Mouse (Mus musculus) intestine, embryonic 16.5 days (tissue): Measurements from ENCODE around the gene Adamts7. TPM values are rescaled to one million over a fixed set of nuclear protein-coding genes. Genes with fewer than 3 reads are reported as not detected.
A peak's percentile ranks its signal among the peaks of the same experiment; 100 is the strongest.

Experiments
- ATAC-seq: fragments of 200-750 bp; cut with Nextera tagmentation; 2 replicates; pipeline ENCODE4 v1.8.0; 2017; ENCODE audit warnings: moderate TSS enrichment, moderate library complexity
- H3K27ac ChIP-seq: fragments of 300-500 bp; sonication (generic); 2 replicates; pipeline ENCODE4 v1.5.1; 2014; ENCODE audit warnings: mild to moderate bottlenecking, low read length
- H3K27me3 ChIP-seq: fragments of 300-500 bp; sonication (generic); replicated peaks from 2 replicates; pipeline ENCODE4 v1.6.1; 2014; ENCODE audit warnings: low read length, control low read depth, mixed read lengths; ENCODE audit not compliant: control insufficient read depth, insufficient read depth
- H3K36me3 ChIP-seq: fragments of 300-500 bp; sonication (generic); 2 replicates; pipeline ENCODE4 v1.6.1; 2014; ENCODE audit warnings: low read length, control low read depth; ENCODE audit not compliant: control insufficient read depth, insufficient read depth
- H3K4me1 ChIP-seq: fragments of 300-500 bp; sonication (generic); 2 replicates; pipeline ENCODE4 v1.6.1; 2014; ENCODE audit warnings: low read length, control low read depth, mixed read lengths; ENCODE audit not compliant: control insufficient read depth, insufficient read depth
- H3K4me2 ChIP-seq: fragments of 300-500 bp; sonication (generic); 2 replicates; pipeline ENCODE4 v1.6.1; 2014; ENCODE audit warnings: low read depth, low read length, control low read depth
- H3K4me3 ChIP-seq: fragments of 300-500 bp; sonication (generic); 2 replicates; pipeline ENCODE4 v1.5.1; 2014; ENCODE audit warnings: mild to moderate bottlenecking, low read length
- H3K9ac ChIP-seq: fragments of 300-500 bp; sonication (generic); 2 replicates; pipeline ENCODE4 v1.6.1; 2014; ENCODE audit warnings: low read depth, low read length
- H3K9me3 ChIP-seq: fragments of 300-500 bp; sonication (generic); 2 replicates; pipeline ENCODE4 v1.6.1; 2016; ENCODE audit warnings: low read length, control low read depth; ENCODE audit not compliant: control insufficient read depth
- WGBS: fragments of 180-500 bp; shearing (Covaris S2); extraction: QIAGEN DNeasy Blood & Tissue Kit; methylation state at CpG from one replicate; pipeline ENCODE4 v1.1.7; 2014; 5-methylcytosine and 5-hydroxymethylcytosine counted together
- polyA plus RNA-seq: library from polyadenylated mRNA; unstranded; fragments of >200 nt; fragmentation: Nextera tagmentation; extraction: Ambion mirVana; gene quantifications from 2 replicates; pipeline ENCODE4 v1.2.1, GENCODE M21; 2015

Gene Adamts7
- polyA plus RNA-seq, 1 experiment from 2014 or later, result 11.7 TPM

DNA sequence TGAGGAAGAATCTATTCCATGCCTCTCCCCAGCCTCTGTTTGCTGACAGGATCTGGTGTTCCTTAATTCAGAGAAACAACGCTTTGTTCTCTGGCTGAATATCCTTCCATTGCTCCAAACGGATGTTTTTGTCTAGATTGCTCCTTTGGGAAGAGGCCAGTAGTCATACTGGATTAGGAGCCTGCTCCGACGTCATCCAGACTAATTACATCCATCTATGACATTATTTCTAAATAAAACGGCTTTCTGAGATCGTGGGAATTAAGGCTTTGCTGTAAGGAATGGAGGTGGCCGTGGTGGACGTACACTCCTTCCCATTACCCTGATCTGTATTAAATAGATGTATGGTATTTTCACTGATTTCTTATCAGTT lies 38.0 kb upstream of the Adamts7 start:
- Histone ChIP-seq H3K9me3 (no peaks in the 10 kb centered on the region), H3K27me3 (no peaks in the 10 kb centered on the region), H3K9ac (no peak overlapping the region), H3K4me3 (no peak overlapping the region), H3K36me3 (no peaks in the 10 kb centered on the region), H3K27ac (no peak overlapping the region), H3K4me1 (peaks cover 5% of the 10 kb centered on the region; the same call in 1 of the 2 replicates), H3K4me2 (no peak overlapping the region)
- ATAC-seq, result no peak
- WGBS, result 32% methylated on average over 8 of the region's 8 CpGs

- Histone ChIP-seq H3K4me3 (peak overlapping the region; percentile 37), H3K9ac (0 out of 2 replicates have a peak overlapping the region, but pooled peaks have one; percentile 24), H3K36me3 (no peaks in the 10 kb centered on the region), H3K9me3 (no peaks in the 10 kb centered on the region), H3K27me3 (no peaks in the 10 kb centered on the region), H3K27ac (no peak overlapping the region), H3K4me2 (peak overlapping the region; percentile 47), H3K4me1 (peaks cover 5% of the 10 kb centered on the region; the same call in 1 of the 2 replicates)
- no peak for ATAC-seq
- WGBS, result 29% methylated on average over 7 of the region's 7 CpGs
Observed at GRCm38 (mm10) chr9:90125416-90126099, 37.3 kb upstream of the Adamts7 start.

GRCm38 (mm10) chr9:90126260-90127010 lies 36.4 kb upstream of the Adamts7 start:
- Histone ChIP-seq H3K27ac (no peak overlapping the region), H3K4me2 (peak overlapping the region; percentile 47), H3K9me3 (no peaks in the 10 kb centered on the region), H3K27me3 (no peaks in the 10 kb centered on the region), H3K4me3 (peak overlapping the region; percentile 37), H3K4me1 (peaks cover 5% of the 10 kb centered on the region; the same call in 1 of the 2 replicates), H3K9ac (0 out of 2 replicates have a peak overlapping the region, but pooled peaks have one; percentile 24), H3K36me3 (no peaks in the 10 kb centered on the region)
- 3% methylated on average over 30 of the region's 30 CpGs for WGBS
- peak; percentile 91 for ATAC-seq

GRCm38 (mm10) chr9:90127146-90127545 lies 35.7 kb upstream of the Adamts7 start:
- no peaks in the 10 kb centered on the region; the same call in 1 of the 2 replicates for H3K9me3 ChIP-seq
- H3K27ac ChIP-seq, result no peak overlapping the region
- WGBS, result 72% methylated on average over 6 of the region's 6 CpGs
- no peak overlapping the region for H3K9ac ChIP-seq
- H3K36me3 ChIP-seq, result no peaks in the 10 kb centered on the region
- no peak overlapping the region; the same call in 1 of the 2 replicates for H3K4me3 ChIP-seq
- no peak overlapping the region for H3K4me2 ChIP-seq
- peaks cover 5% of the 10 kb centered on the region; the same call in 1 of the 2 replicates for H3K4me1 ChIP-seq
- no peaks in the 10 kb centered on the region for H3K27me3 ChIP-seq
- no peak for ATAC-seq

DNA sequence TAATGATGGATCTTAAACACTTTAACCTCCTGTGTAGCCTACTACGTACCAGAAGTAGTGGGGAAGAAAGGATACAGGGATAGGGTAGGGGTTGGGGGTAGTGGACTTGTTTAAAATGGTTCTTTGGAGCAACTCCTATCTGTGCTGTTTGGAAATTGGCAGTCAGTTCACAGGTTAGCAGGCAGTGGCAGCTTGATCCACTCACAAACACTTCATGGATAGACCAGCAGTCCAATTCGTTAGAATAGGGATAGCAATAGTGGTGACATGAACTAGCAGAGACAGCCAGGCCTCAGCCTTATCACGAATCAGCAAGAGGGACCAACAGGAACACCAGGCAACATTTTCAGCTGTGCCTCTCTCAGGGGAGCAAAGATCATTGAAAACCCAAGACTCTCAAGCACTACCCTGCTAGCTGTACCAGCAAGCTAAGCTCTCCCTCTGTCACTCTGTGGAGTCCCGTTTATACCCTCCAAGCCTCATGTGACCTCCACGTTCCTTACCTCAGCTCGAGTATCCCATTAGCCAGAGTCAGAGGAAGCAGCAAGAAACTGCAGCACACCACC lies 34.1 kb upstream of the Adamts7 start:
- no peaks in the 10 kb centered on the region for H3K27me3 ChIP-seq
- peaks cover 5% of the 10 kb centered on the region; the same call in 1 of the 2 replicates for H3K4me1 ChIP-seq
- H3K36me3 ChIP-seq, result no peaks in the 10 kb centered on the region
- no peak overlapping the region for H3K4me3 ChIP-seq
- H3K9me3 ChIP-seq, result no peaks in the 10 kb centered on the region; the same call in 1 of the 2 replicates
- H3K4me2 ChIP-seq, result no peak overlapping the region
- no peak for ATAC-seq
- WGBS, result 77% methylated on average over 6 of the region's 6 CpGs
- H3K27ac ChIP-seq, result no peak overlapping the region
- H3K9ac ChIP-seq, result no peak overlapping the region

GRCm38 (mm10) chr9:90133562-90134355 lies 29.1 kb upstream of the Adamts7 start:
- Histone ChIP-seq H3K36me3 (no peaks in the 10 kb centered on the region), H3K27me3 (no peaks in the 10 kb centered on the region), H3K4me3 (no peak overlapping the region), H3K4me1 (no peaks in the 10 kb centered on the region), H3K27ac (no peak overlapping the region), H3K9me3 (no peaks in the 10 kb centered on the region; the same call in 1 of the 2 replicates), H3K9ac (no peak overlapping the region), H3K4me2 (no peak overlapping the region)
- ATAC-seq, result peak; percentile 18; the same call in 1 of the 2 replicates
- 61% methylated on average over 7 of the region's 7 CpGs for WGBS

- Histone ChIP-seq H3K27me3 (no peaks in the 10 kb centered on the region), H3K4me3 (no peak overlapping the region), H3K27ac (no peak overlapping the region), H3K4me1 (no peaks in the 10 kb centered on the region), H3K36me3 (no peaks in the 10 kb centered on the region), H3K9ac (no peak overlapping the region), H3K4me2 (no peak overlapping the region), H3K9me3 (no peaks in the 10 kb centered on the region; the same call in 1 of the 2 replicates)
- ATAC-seq, result no peak
- WGBS, result 81% methylated on average over 8 of the region's 8 CpGs
Observed at GRCm38 (mm10) chr9:90135466-90135865, 27.4 kb upstream of the Adamts7 start.

GRCm38 (mm10) chr9:90135963-90136677 lies 26.7 kb upstream of the Adamts7 start:
- no peak for ATAC-seq
- H3K9me3 ChIP-seq, result no peaks in the 10 kb centered on the region; the same call in 1 of the 2 replicates
- H3K4me2 ChIP-seq, result no peak overlapping the region
- H3K27me3 ChIP-seq, result no peaks in the 10 kb centered on the region
- H3K27ac ChIP-seq, result no peak overlapping the region
- no peak overlapping the region for H3K9ac ChIP-seq
- no peaks in the 10 kb centered on the region for H3K4me1 ChIP-seq
- H3K4me3 ChIP-seq, result no peak overlapping the region
- no peaks in the 10 kb centered on the region for H3K36me3 ChIP-seq
- 68% methylated on average over 9 of the region's 9 CpGs for WGBS
